Mouse (Mus musculus): Measurements from ENCODE around the gene Atf7. TPM values are rescaled to one million over a fixed set of nuclear protein-coding genes. Genes with fewer than 3 reads are reported as not detected.

The Atf7 gene
- polyA plus RNA-seq, 1 experiment from 2014 or later, result 20.1 TPM

GRCm38 (mm10) chr15:102572081-102572480 is 53.2 kb downstream of the Atf7 start:
- Histone ChIP-seq H3K4me1 (peaks cover 7% of the 10 kb centered on the region; the same call in 1 of the 2 replicates), H3K9me3 (no peaks in the 10 kb centered on the region), H3K4me3 (no peak overlapping the region), H3K27ac (replicated peaks) (no peak overlapping the region), H3K9ac (replicated peaks) (no peak overlapping the region), H3K27me3 (no peaks in the 10 kb centered on the region), H3K4me2 (replicated peaks) (no peak overlapping the region), H3K36me3 (no peaks in the 10 kb centered on the region)
- no peak for ATAC-seq (ENCODE audit: low FRiP score, low read depth)
- WGBS, result 88% methylated on average over 3 of the region's 3 CpGs

GRCm38 (mm10) chr15:102567849-102568248 is 57.4 kb downstream of the Atf7 start:
- Histone ChIP-seq H3K9me3 (no peaks in the 10 kb centered on the region), H3K4me3 (no peak overlapping the region), H3K36me3 (no peaks in the 10 kb centered on the region), H3K4me1 (no peaks in the 10 kb centered on the region), H3K9ac (replicated peaks) (no peak overlapping the region), H3K27me3 (no peaks in the 10 kb centered on the region), H3K27ac (replicated peaks) (no peak overlapping the region), H3K4me2 (replicated peaks) (no peak overlapping the region)
- WGBS, result 92% methylated on average over 2 of the region's 2 CpGs
- ATAC-seq (ENCODE audit: low FRiP score, low read depth), result no peak

GRCm38 (mm10) chr15:102563681-102564080 is 61.6 kb downstream of the Atf7 start:
- H3K4me1 ChIP-seq, result no peaks in the 10 kb centered on the region
- H3K36me3 ChIP-seq, result peaks cover 13% of the 10 kb centered on the region; the same call in 1 of the 2 replicates
- H3K27ac ChIP-seq (replicated peaks), result no peak overlapping the region
- WGBS, result 83% methylated on average over 5 of the region's 5 CpGs
- no peak for ATAC-seq (ENCODE audit: low FRiP score, low read depth)
- H3K9ac ChIP-seq (replicated peaks), result no peak overlapping the region
- H3K27me3 ChIP-seq, result no peaks in the 10 kb centered on the region
- H3K4me2 ChIP-seq (replicated peaks), result no peak overlapping the region
- no peaks in the 10 kb centered on the region for H3K9me3 ChIP-seq
- no peak overlapping the region for H3K4me3 ChIP-seq

GRCm38 (mm10) chr15:102563061-102563460 is 62.2 kb downstream of the Atf7 start:
- H3K4me3 ChIP-seq, result no peak overlapping the region
- no peak overlapping the region for H3K27ac ChIP-seq (replicated peaks)
- WGBS, result 82% methylated on average over 3 of the region's 3 CpGs

GRCm38 (mm10) chr15:102562491-102562890 is 62.8 kb downstream of the Atf7 start:
- Histone ChIP-seq H3K27me3 (no peaks in the 10 kb centered on the region), H3K36me3 (peaks cover 13% of the 10 kb centered on the region; the same call in 1 of the 2 replicates), H3K27ac (replicated peaks) (no peak overlapping the region), H3K9ac (replicated peaks) (no peak overlapping the region), H3K4me1 (no peaks in the 10 kb centered on the region), H3K4me3 (no peak overlapping the region), H3K4me2 (replicated peaks) (no peak overlapping the region), H3K9me3 (no peaks in the 10 kb centered on the region)
- 98% methylated on average over 1 of the region's 1 CpGs for WGBS
- ATAC-seq (ENCODE audit: low FRiP score, low read depth), result no peak

More at GRCm38 (mm10) chr15:102563061-102563460, 62.2 kb downstream of the Atf7 start:
- Histone ChIP-seq H3K4me2 (replicated peaks) (no peak overlapping the region), H3K9me3 (no peaks in the 10 kb centered on the region), H3K9ac (replicated peaks) (no peak overlapping the region), H3K27me3 (no peaks in the 10 kb centered on the region), H3K4me1 (no peaks in the 10 kb centered on the region), H3K36me3 (peaks cover 13% of the 10 kb centered on the region; the same call in 1 of the 2 replicates)
- no peak for ATAC-seq (ENCODE audit: low FRiP score, low read depth)

GRCm38 (mm10) chr15:102557580-102557979 is 67.7 kb downstream of the Atf7 start:
- peaks cover 33% of the 10 kb centered on the region for H3K36me3 ChIP-seq
- no peak overlapping the region for H3K4me2 ChIP-seq (replicated peaks)
- no peaks in the 10 kb centered on the region for H3K4me1 ChIP-seq
- no peak for ATAC-seq (ENCODE audit: low FRiP score, low read depth)
- no peak overlapping the region for H3K4me3 ChIP-seq
- H3K9me3 ChIP-seq, result no peaks in the 10 kb centered on the region
- no peak overlapping the region for H3K9ac ChIP-seq (replicated peaks)
- no peaks in the 10 kb centered on the region for H3K27me3 ChIP-seq
- H3K27ac ChIP-seq (replicated peaks), result no peak overlapping the region

GRCm38 (mm10) chr15:102555581-102555980 is 69.7 kb downstream of the Atf7 start:
- 91% methylated on average over 1 of the region's 1 CpGs for whole genome bisulfite sequencing
- no peak overlapping the region for H3K4me2 ChIP-seq (replicated peaks)
- H3K36me3 ChIP-seq, result peaks cover 37% of the 10 kb centered on the region
- no peaks in the 10 kb centered on the region for H3K9me3 ChIP-seq
- no peak overlapping the region for H3K27ac ChIP-seq (replicated peaks)
- no peaks in the 10 kb centered on the region for H3K27me3 ChIP-seq
- ATAC-seq (ENCODE audit: low FRiP score, low read depth), result no peak
- no peaks in the 10 kb centered on the region for H3K4me1 ChIP-seq
- H3K4me3 ChIP-seq, result no peak overlapping the region
- no peak overlapping the region for H3K9ac ChIP-seq (replicated peaks)

- Histone ChIP-seq H3K9ac (replicated peaks) (no peak overlapping the region), H3K27ac (replicated peaks) (no peak overlapping the region), H3K36me3 (peaks cover 39% of the 10 kb centered on the region), H3K27me3 (no peaks in the 10 kb centered on the region), H3K9me3 (no peaks in the 10 kb centered on the region), H3K4me1 (no peaks in the 10 kb centered on the region), H3K4me2 (replicated peaks) (no peak overlapping the region), H3K4me3 (no peak overlapping the region)
- WGBS, result 96% methylated on average over 5 of the region's 5 CpGs
- ATAC-seq (ENCODE audit: low FRiP score, low read depth), result no peak
These were observed 72.7 kb downstream of the Atf7 start for GRCm38 (mm10) chr15:102552599-102552998.

GRCm38 (mm10) chr15:102547478-102547877 is 77.8 kb downstream of the Atf7 start:
- H3K4me3 ChIP-seq, result no peak overlapping the region
- no peak overlapping the region for H3K27ac ChIP-seq (replicated peaks)
- peaks cover 51% of the 10 kb centered on the region for H3K36me3 ChIP-seq
- no peak overlapping the region for H3K9ac ChIP-seq (replicated peaks)
- 97% methylated on average over 3 of the region's 3 CpGs for WGBS
- ATAC-seq (ENCODE audit: low FRiP score, low read depth), result no peak
- no peaks in the 10 kb centered on the region for H3K4me1 ChIP-seq
- H3K27me3 ChIP-seq, result no peaks in the 10 kb centered on the region
- no peaks in the 10 kb centered on the region for H3K9me3 ChIP-seq
- no peak overlapping the region for H3K4me2 ChIP-seq (replicated peaks)

GRCm38 (mm10) chr15:102546677-102547427 is 78.4 kb downstream of the Atf7 start:
- H3K4me1 ChIP-seq, result no peaks in the 10 kb centered on the region
- ATAC-seq (ENCODE audit: low FRiP score, low read depth), result no peak
- H3K27me3 ChIP-seq, result no peaks in the 10 kb centered on the region
- no peak overlapping the region for H3K4me3 ChIP-seq
- no peak overlapping the region for H3K27ac ChIP-seq (replicated peaks)
- H3K36me3 ChIP-seq, result peaks cover 53% of the 10 kb centered on the region
- no peak overlapping the region for H3K4me2 ChIP-seq (replicated peaks)
- no peaks in the 10 kb centered on the region for H3K9me3 ChIP-seq
- no peak overlapping the region for H3K9ac ChIP-seq (replicated peaks)
- 94% methylated on average over 3 of the region's 3 CpGs for WGBS

GRCm38 (mm10) chr15:102546246-102546645 is 79.0 kb downstream of the Atf7 start:
- no peaks in the 10 kb centered on the region for H3K27me3 ChIP-seq
- H3K4me3 ChIP-seq, result no peak overlapping the region
- H3K9ac ChIP-seq (replicated peaks), result no peak overlapping the region
- no peaks in the 10 kb centered on the region for H3K9me3 ChIP-seq
- ATAC-seq (ENCODE audit: low FRiP score, low read depth), result no peak
- no peak overlapping the region for H3K27ac ChIP-seq (replicated peaks)
- H3K4me1 ChIP-seq, result no peaks in the 10 kb centered on the region
- 92% methylated on average over 3 of the region's 3 CpGs for whole genome bisulfite sequencing
- H3K4me2 ChIP-seq (replicated peaks), result no peak overlapping the region
- peaks cover 51% of the 10 kb centered on the region for H3K36me3 ChIP-seq

GRCm38 (mm10) chr15:102544801-102545200 is 80.5 kb downstream of the Atf7 start:
- ATAC-seq (ENCODE audit: low FRiP score, low read depth), result no peak
- no peaks in the 10 kb centered on the region for H3K9me3 ChIP-seq
- H3K4me1 ChIP-seq, result no peaks in the 10 kb centered on the region
- no peak overlapping the region for H3K27ac ChIP-seq (replicated peaks)
- H3K36me3 ChIP-seq, result peaks cover 62% of the 10 kb centered on the region
- WGBS, result 93% methylated on average over 4 of the region's 4 CpGs
- H3K4me3 ChIP-seq, result no peak overlapping the region
- no peak overlapping the region for H3K9ac ChIP-seq (replicated peaks)
- no peaks in the 10 kb centered on the region for H3K27me3 ChIP-seq
- no peak overlapping the region for H3K4me2 ChIP-seq (replicated peaks)

GRCm38 (mm10) chr15:102533926-102534325 is 91.3 kb downstream of the Atf7 start:
- Histone ChIP-seq H3K36me3 (peaks cover 57% of the 10 kb centered on the region), H3K9ac (replicated peaks) (no peak overlapping the region), H3K27ac (replicated peaks) (no peak overlapping the region), H3K4me3 (no peak overlapping the region), H3K9me3 (no peaks in the 10 kb centered on the region), H3K4me2 (replicated peaks) (no peak overlapping the region), H3K4me1 (no peaks in the 10 kb centered on the region), H3K27me3 (no peaks in the 10 kb centered on the region)
- 91% methylated on average over 7 of the region's 7 CpGs for WGBS
- no peak for ATAC-seq (ENCODE audit: low FRiP score, low read depth)
